Mouse (Mus musculus) heart, adult 2 months (tissue): Measurements from ENCODE around the gene Taf13. TPM values are rescaled to one million over a fixed set of nuclear protein-coding genes. Genes with fewer than 3 reads are reported as not detected.

Experiments
- DNase-seq, 2 experiments: peaks; one replicate each; pipeline ENCODE4 v3.0.0; 2021
- H3K27ac ChIP-seq: fragments of 200-600 bp; 2 replicates; pipeline ENCODE4 v1.8.1; 2022
- H3K27me3 ChIP-seq: fragments of 200-500 bp; 2 replicates; pipeline ENCODE4 v1.6.1; 2012; ENCODE audit warnings: mild to moderate bottlenecking, low read length, inconsistent platforms, mixed read lengths; ENCODE audit not compliant: control insufficient read depth, insufficient read depth
- H3K36me3 ChIP-seq: fragments of 200-500 bp; 2 replicates; pipeline ENCODE4 v1.6.1; 2012; ENCODE audit warnings: low read length, inconsistent platforms; ENCODE audit not compliant: control insufficient read depth, insufficient read depth
- H3K4me1 ChIP-seq: fragments of 200-500 bp; 2 replicates; pipeline ENCODE4 v1.6.1; 2011; ENCODE audit warnings: low read length; ENCODE audit not compliant: control insufficient read depth, insufficient read depth
- H3K4me3 ChIP-seq: fragments of 200-600 bp; 2 replicates; pipeline ENCODE4 v1.8.1; 2022
- H3K79me2 ChIP-seq: fragments of 200-500 bp; replicated peaks from 2 replicates; pipeline ENCODE4 v1.6.1; 2012; ENCODE audit warnings: mild to moderate bottlenecking, inconsistent platforms, low read length, moderate library complexity, mixed read lengths; ENCODE audit not compliant: control insufficient read depth, insufficient read depth
- H3K9ac ChIP-seq: fragments of 200-500 bp; 2 replicates; pipeline ENCODE4 v1.6.1; 2012; ENCODE audit warnings: low read depth, mild to moderate bottlenecking, control low read depth, inconsistent platforms, low read length, mixed read lengths
- CTCF ChIP-seq: fragments of 200-600 bp; IDR thresholded peaks from 2 replicates; pipeline ENCODE4 v1.8.1; 2022; ENCODE audit warnings: antibody characterized with exemption, mild to moderate bottlenecking, moderate library complexity
- EP300 ChIP-seq: fragments of 200-500 bp; IDR thresholded peaks from 2 replicates; pipeline ENCODE4 v1.6.1; 2011; ENCODE audit warnings: low read depth, low read length, control low read depth; ENCODE audit not compliant: insufficient read depth
- POLR2A ChIP-seq: fragments of 200-500 bp; IDR thresholded peaks from 2 replicates; pipeline ENCODE4 v1.6.1; 2011; ENCODE audit warnings: mild to moderate bottlenecking, low read depth, low read length, control low read depth; ENCODE audit not compliant: insufficient read depth
- WGBS: fragments of 180-500 bp; shearing (Covaris S2); methylation state at CpG from one replicate; pipeline ENCODE4 v1.1.7; 2018; 5-methylcytosine and 5-hydroxymethylcytosine counted together
- intact Hi-C: fragments of 180-260 bp; cut with DNase I; formaldehyde crosslinking; loops from one replicate; pipeline ENCODE4 v1.15.1; 2025
- microRNA-seq, 2 experiments: library from miRNA; unstranded; fragments of <30 nt; microRNA quantifications; one replicate each; pipeline ENCODE4 v1.2.0; 2021
- polyA plus RNA-seq: library from polyadenylated mRNA; depleted of rRNA; stranded (reverse); fragments of >200 nt; gene quantifications from 2 replicates; pipeline ENCODE4 v1.2.3, GENCODE M21; 2012; rRNA removed
- total RNA-seq, 2 experiments: library from RNA; stranded (reverse); gene quantifications; 2 replicates each; pipeline ENCODE4 v1.2.3; 2021

Gene Taf13
- total and polyA plus RNA-seq, 3 experiments: 4.5 to 14.4 (median 11.1) TPM

GRCm38 (mm10) chr3:108588446-108588845 is 16.9 kb downstream of the Taf13 start:
- no peak overlapping the region for H3K27ac ChIP-seq
- 59% methylated on average over 2 of the region's 2 CpGs for WGBS
- no peak overlapping the region for H3K4me3 ChIP-seq
- no peaks in the 10 kb centered on the region for H3K36me3 ChIP-seq
- TF ChIP-seq CTCF (no peak), POLR2A (no peak), EP300 (no peak)
- intact Hi-C loops: no loop called here
- H3K79me2 ChIP-seq: no peaks in the 10 kb centered on the region
- H3K27me3 ChIP-seq: no peaks in the 10 kb centered on the region
- H3K9ac ChIP-seq: no peak overlapping the region
- no peak for DNase-seq
- H3K4me1 ChIP-seq: no peaks in the 10 kb centered on the region

GRCm38 (mm10) chr3:108590786-108591529 is 19.5 kb downstream of the Taf13 start, which contains the start of gene Wdr47:
Gene Wdr47 (plus strand): TSS chr3:108591279.
- H3K36me3 ChIP-seq: no peaks in the 10 kb centered on the region
- no peaks in the 10 kb centered on the region for H3K27me3 ChIP-seq
- TF ChIP-seq CTCF (peak; percentile 45), EP300 (no peak), POLR2A (peak; percentile 63)
- peak within 1 kb of the TSS; percentile 84 for H3K27ac ChIP-seq
- H3K79me2 ChIP-seq: no peaks in the 10 kb centered on the region
- no peaks in the 10 kb centered on the region for H3K4me1 ChIP-seq
- intact Hi-C loops: loop anchor here (1.0 to 5.0 kb wide), 3 partner anchors 20 to 61 kb away; partner anchors contain the start of genes Clcc1, Taf13 and Tmem167b
- WGBS: 4% methylated on average over 44 of the region's 44 CpGs
- peak within 1 kb of the TSS; percentile 97 for H3K4me3 ChIP-seq
- peak within 1 kb of the TSS; percentile 86 for H3K9ac ChIP-seq
- peak; percentile 96 to 97 for DNase-seq

- intact Hi-C loops: loop anchor here (1.0 to 5.0 kb wide), 3 partner anchors 21 to 60 kb away; partner anchors contain the start of genes Clcc1, Taf13 and Tmem167b
- no peaks in the 10 kb centered on the region for H3K79me2 ChIP-seq
- no peaks in the 10 kb centered on the region for H3K4me1 ChIP-seq
- peak overlapping the region; percentile 84 for H3K27ac ChIP-seq
- peak overlapping the region; percentile 97 for H3K4me3 ChIP-seq
- peak overlapping the region; percentile 86 for H3K9ac ChIP-seq
- no peak for TF ChIP-seq CTCF
- no peak for TF ChIP-seq POLR2A
- no peak for TF ChIP-seq EP300
- DNase-seq: no peak
- no peaks in the 10 kb centered on the region for H3K27me3 ChIP-seq
- H3K36me3 ChIP-seq: no peaks in the 10 kb centered on the region
- WGBS: under 1% methylated on average over 61 of the region's 61 CpGs
Observed at GRCm38 (mm10) chr3:108591530-108592522, 20.3 kb downstream of the Taf13 start.

- Histone ChIP-seq H3K4me3 (no peak overlapping the region), H3K79me2 (0 out of 2 replicates have a peak, but pooled peaks cover 1% of the 10 kb centered on the region), H3K9ac (no peak overlapping the region), H3K36me3 (no peaks in the 10 kb centered on the region), H3K27me3 (no peaks in the 10 kb centered on the region), H3K27ac (no peak overlapping the region), H3K4me1 (no peaks in the 10 kb centered on the region)
- DNase-seq: peak in 1 of 2 experiments; percentile 4
- 24% methylated on average over 3 of the region's 3 CpGs for WGBS
- no peak for TF ChIP-seq POLR2A
- TF ChIP-seq EP300: no peak
- no peak for TF ChIP-seq CTCF
- intact Hi-C loops: no loop called here
Observed at GRCm38 (mm10) chr3:108608906-108609305, 37.4 kb downstream of the Taf13 start.

Small RNAs within 50 kb of the gene (microRNA-seq; reads per million reads assigned to microRNA genes)
- 0 reads per million in 2 experiments for gene Gm22860

Other genes starting within 250 kb of the Taf13 start
- gene Mybphl, start 206.8 kb upstream of the Taf13 start, total RNA-seq: 10 to 100 TPM; 35.8 to 51.2 TPM
- 268 and 304 TPM in 2 replicates for gene Mybphl, start 206.8 kb upstream of the Taf13 start, polyA plus RNA-seq
- gene Psrc1, start 187.9 kb upstream of the Taf13 start, total RNA-seq: under 1 TPM; 0.16 to 0.34 TPM
- 0.59 and 0.64 TPM in 2 replicates for gene Psrc1, start 187.9 kb upstream of the Taf13 start, polyA plus RNA-seq
- gene Celsr2, start 156.1 kb upstream of the Taf13 start, total RNA-seq: 1 to 10 TPM; 6.4 to 7.2 TPM
- 5.2 and 5.4 TPM in 2 replicates for gene Celsr2, start 156.1 kb upstream of the Taf13 start, polyA plus RNA-seq
- 10 to 100 TPM; 69.4 to 83.4 TPM for gene Sars, start 126.5 kb upstream of the Taf13 start, total RNA-seq
- 24.1 and 34.4 TPM in 2 replicates for gene Sars, start 126.5 kb upstream of the Taf13 start, polyA plus RNA-seq
- not detected for gene 1700013F07Rik, start 37.5 kb upstream of the Taf13 start, total RNA-seq
- gene 1700013F07Rik, start 37.5 kb upstream of the Taf13 start, polyA plus RNA-seq: 0.86 TPM in 1 of 2 replicates, not detected in the other
- gene 5330417C22Rik, start 35.2 kb upstream of the Taf13 start, total RNA-seq: under 1 TPM in 1 of 2 experiments, not detected in 1; 0.07 TPM
- 0.59 and 1.8 TPM in 2 replicates for gene 5330417C22Rik, start 35.2 kb upstream of the Taf13 start, polyA plus RNA-seq
- 10 to 100 TPM; 25.5 to 28.4 TPM for gene Tmem167b, start 9.2 kb upstream of the Taf13 start, total RNA-seq
- gene Tmem167b, start 9.2 kb upstream of the Taf13 start, polyA plus RNA-seq: 6.3 and 8.3 TPM in 2 replicates
- gene Wdr47, start 19.6 kb downstream of the Taf13 start, total RNA-seq: 1 to 10 TPM; 8.2 to 9.2 TPM
- 3.7 and 7.0 TPM in 2 replicates for gene Wdr47, start 19.6 kb downstream of the Taf13 start, polyA plus RNA-seq
- 10 to 100 TPM; 42.7 to 52.0 TPM for gene Clcc1, start 82.2 kb downstream of the Taf13 start, total RNA-seq
- 34.0 and 45.2 TPM in 2 replicates for gene Clcc1, start 82.2 kb downstream of the Taf13 start, polyA plus RNA-seq
- under 1 TPM; 0.57 to 0.94 TPM for gene Gpsm2, start 150.6 kb downstream of the Taf13 start, total RNA-seq
- gene Gpsm2, start 150.6 kb downstream of the Taf13 start, polyA plus RNA-seq: 0.82 and 0.91 TPM in 2 replicates
- under 1 TPM in 1 of 2 experiments, not detected in 1; 0.05 TPM for gene Aknad1, start 168.0 kb downstream of the Taf13 start, total RNA-seq
- 0.04 and 0.06 TPM in 2 replicates for gene Aknad1, start 168.0 kb downstream of the Taf13 start, polyA plus RNA-seq